Comparison of ENCODE assay signal across 31 mouse cellular contexts in the genomic region with DNA sequence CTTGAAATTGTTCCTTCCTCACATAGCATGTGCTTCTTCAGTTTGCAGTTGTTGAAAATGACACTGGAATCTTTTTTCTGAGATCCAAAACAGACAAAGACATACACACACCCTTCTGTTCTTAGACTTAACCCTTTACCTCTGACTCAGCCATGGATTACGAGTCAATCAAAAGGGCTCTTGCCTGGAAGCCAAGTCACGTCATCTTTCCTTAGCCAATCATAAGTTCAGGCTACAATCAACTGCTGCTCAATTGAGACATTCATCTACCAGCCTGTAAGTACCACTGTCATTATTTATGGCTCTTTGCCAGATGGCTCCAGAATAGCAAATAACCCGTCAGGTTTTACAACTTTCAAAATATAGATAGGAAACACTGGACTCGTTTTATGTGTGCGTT. TPM values are rescaled to one million over a fixed set of nuclear protein-coding genes. Genes with fewer than 3 reads are reported as not detected.
A peak's percentile ranks its signal among the peaks of the same experiment; 100 is the strongest.
DNase-seq lines count a peak whose midpoint lies in the region; ATAC-seq and TF ChIP-seq lines count a peak whose summit lies in the region.
"Had no signal": no experiment of that assay in that cellular context is flagged by ENCODE, and none has a peak within 500 bp of the region (broad histone marks: within the 10 kb centered on the region; RNA-seq: fewer than 3 reads in every experiment).

A gene (minus strand): TSS at position 101 of the 400 bp plus-strand sequence.

- 54% methylated on average over 5 of the region's 5 CpGs for WGBS in intestine, embryonic 15.5 days
- 29% methylated on average over 5 of the region's 5 CpGs for WGBS in intestine, postnatal 0 days
- WGBS in stomach, postnatal 0 days, result 44% methylated on average over 5 of the region's 5 CpGs
- WGBS in midbrain, embryonic 10.5 days, result 85% methylated on average over 5 of the region's 5 CpGs
- WGBS in liver, embryonic 12.5 days (ENCODE audit: insufficient replicate concordance), result 64% methylated on average over 5 of the region's 5 CpGs

- H3K4me2 ChIP-seq in intestine, embryonic 15.5 days (replicated peaks), result no peak within 1 kb of the TSS
- H3K4me2 ChIP-seq in intestine, postnatal 0 days (replicated peaks; ENCODE audit: low read depth), result no peak within 1 kb of the TSS
- no peak within 1 kb of the TSS for H3K4me2 ChIP-seq in stomach, postnatal 0 days (replicated peaks; ENCODE audit: low read depth)
- no peak within 1 kb of the TSS for H3K4me2 ChIP-seq in liver, embryonic 12.5 days
- H3K4me2 ChIP-seq: embryonic facial prominence, embryonic 13.5 days; forebrain, embryonic 12.5 days had no signal

- no peaks in the 10 kb centered on the region for H3K9me3 ChIP-seq in intestine, embryonic 15.5 days
- H3K9me3 ChIP-seq in intestine, postnatal 0 days (ENCODE audit: control insufficient read depth), result no peaks in the 10 kb centered on the region
- H3K9me3 ChIP-seq in stomach, postnatal 0 days (ENCODE audit: control insufficient read depth, low read length), result no peaks in the 10 kb centered on the region
- H3K9me3 ChIP-seq in midbrain, embryonic 10.5 days (replicated peaks), result no peaks in the 10 kb centered on the region
- no peaks in the 10 kb centered on the region for H3K9me3 ChIP-seq in liver, embryonic 12.5 days (replicated peaks)
- H3K9me3 ChIP-seq: embryonic facial prominence, embryonic 13.5 days; forebrain, embryonic 10.5 days; forebrain, embryonic 12.5 days; G1E had no signal

- H3K4me1 ChIP-seq in intestine, embryonic 15.5 days (replicated peaks), result no peaks in the 10 kb centered on the region
- H3K4me1 ChIP-seq in intestine, postnatal 0 days (replicated peaks; ENCODE audit: control insufficient read depth, insufficient read depth, low read length), result no peaks in the 10 kb centered on the region
- H3K4me1 ChIP-seq in stomach, postnatal 0 days (replicated peaks; ENCODE audit: control insufficient read depth, insufficient read depth), result no peaks in the 10 kb centered on the region
- no peaks in the 10 kb centered on the region for H3K4me1 ChIP-seq in midbrain, embryonic 10.5 days
- H3K4me1 ChIP-seq in liver, embryonic 12.5 days, result no peaks in the 10 kb centered on the region
- H3K4me1 ChIP-seq: embryonic facial prominence, embryonic 13.5 days; forebrain, embryonic 10.5 days; forebrain, embryonic 12.5 days had no signal

- H3K27me3 ChIP-seq in intestine, embryonic 15.5 days (replicated peaks), result no peaks in the 10 kb centered on the region
- no peaks in the 10 kb centered on the region for H3K27me3 ChIP-seq in intestine, postnatal 0 days (replicated peaks; ENCODE audit: control insufficient read depth, insufficient read depth, low read length)
- H3K27me3 ChIP-seq in stomach, postnatal 0 days (ENCODE audit: control insufficient read depth, insufficient read depth, low read length), result no peaks in the 10 kb centered on the region
- no peaks in the 10 kb centered on the region for H3K27me3 ChIP-seq in midbrain, embryonic 10.5 days (ENCODE audit: low read depth, poor library complexity, severe bottlenecking)
- no peaks in the 10 kb centered on the region for H3K27me3 ChIP-seq in liver, embryonic 12.5 days (replicated peaks)
- H3K27me3 ChIP-seq: CH12.LX; embryonic facial prominence, embryonic 13.5 days; forebrain, embryonic 12.5 days had no signal

- no peak within 1 kb of the TSS for H3K9ac ChIP-seq in intestine, embryonic 15.5 days
- H3K9ac ChIP-seq in intestine, postnatal 0 days (ENCODE audit: low read depth, low read length), result no peak within 1 kb of the TSS
- H3K9ac ChIP-seq in stomach, postnatal 0 days (ENCODE audit: low read length), result no peak within 1 kb of the TSS
- H3K9ac ChIP-seq in liver, embryonic 12.5 days, result no peak within 1 kb of the TSS
- H3K9ac ChIP-seq: embryonic facial prominence, embryonic 13.5 days; forebrain, embryonic 12.5 days had no signal

- no peak within 1 kb of the TSS for H3K4me3 ChIP-seq in intestine, embryonic 15.5 days (replicated peaks)
- H3K4me3 ChIP-seq in intestine, postnatal 0 days (ENCODE audit: low read depth, low read length), result no peak within 1 kb of the TSS
- no peak within 1 kb of the TSS for H3K4me3 ChIP-seq in stomach, postnatal 0 days (ENCODE audit: low read depth, low read length)
- H3K4me3 ChIP-seq in midbrain, embryonic 10.5 days, result no peak within 1 kb of the TSS
- H3K4me3 ChIP-seq in liver, embryonic 12.5 days, result no peak within 1 kb of the TSS
- H3K4me3 ChIP-seq: embryonic facial prominence, embryonic 13.5 days; forebrain, embryonic 10.5 days; forebrain, embryonic 12.5 days had no signal

- H3K36me3 ChIP-seq in intestine, embryonic 15.5 days, result no peaks in the 10 kb centered on the region
- no peaks in the 10 kb centered on the region for H3K36me3 ChIP-seq in intestine, postnatal 0 days (ENCODE audit: control insufficient read depth, insufficient read depth)
- no peaks in the 10 kb centered on the region for H3K36me3 ChIP-seq in stomach, postnatal 0 days (ENCODE audit: control insufficient read depth, insufficient read depth, low read length)
- no peaks in the 10 kb centered on the region for H3K36me3 ChIP-seq in midbrain, embryonic 10.5 days
- H3K36me3 ChIP-seq in liver, embryonic 12.5 days, result no peaks in the 10 kb centered on the region
- H3K36me3 ChIP-seq: embryonic facial prominence, embryonic 13.5 days; forebrain, embryonic 10.5 days; forebrain, embryonic 12.5 days; G1E had no signal

- DNase-seq in NIH3T3 (ENCODE audit: low read depth), result peak; percentile 44
- peak; percentile 26 for DNase-seq in fat pad, adult 2 months (ENCODE audit: extremely low read depth, low read depth, low spot score)
- DNase-seq in stomach, postnatal 0 days (ENCODE audit: low spot score), result no peak
- DNase-seq in left cerebral cortex, postnatal 14 days (ENCODE audit: low spot score in 2 of 2), result no peak
- no peak for DNase-seq in midbrain, embryonic 10.5 days (ENCODE audit: low spot score)
- DNase-seq: adrenal gland, adult 2 months; adrenal gland, postnatal 10 days; adrenal gland, postnatal 25 days; B cell, adult 2 months; cerebellum, adult 11 months; cerebellum, adult 18-20 months; cerebellum, adult 8-10 months; cerebellum, adult 9-11 months; cerebellum, postnatal 14 days had no signal

- no peak within 1 kb of the TSS for H3K27ac ChIP-seq in intestine, embryonic 15.5 days
- no peak within 1 kb of the TSS for H3K27ac ChIP-seq in intestine, postnatal 0 days (ENCODE audit: low read depth, low read length)
- no peak within 1 kb of the TSS for H3K27ac ChIP-seq in stomach, postnatal 0 days (replicated peaks)
- no peak within 1 kb of the TSS for H3K27ac ChIP-seq in midbrain, embryonic 10.5 days (replicated peaks)
- H3K27ac ChIP-seq in liver, embryonic 12.5 days, result no peak within 1 kb of the TSS
- H3K27ac ChIP-seq: embryonic facial prominence, embryonic 13.5 days; forebrain, embryonic 10.5 days; forebrain, embryonic 12.5 days had no signal

- TF ChIP-seq CTCF in intestine, postnatal 0 days (IDR thresholded peaks at IDR 0.05; ENCODE audit: low read depth), result no peak
- TF ChIP-seq CTCF in stomach, postnatal 0 days (IDR thresholded peaks at IDR 0.05; ENCODE audit: low read depth), result no peak

- peak; percentile 71 for ATAC-seq in intestine, embryonic 15.5 days
- ATAC-seq in intestine, postnatal 0 days, result no peak
- no peak for ATAC-seq in stomach, postnatal 0 days (ENCODE audit: low FRiP score, low TSS enrichment)
- ATAC-seq in liver, embryonic 12.5 days, result no peak
- ATAC-seq: activated CD4-positive, CD25-positive, alpha-beta regulatory T cell, adult 4 months; CD4-positive, CD25-positive, alpha-beta regulatory T cell, adult 4 months; forebrain, embryonic 14.5 days; forebrain, embryonic 16.5 days had no signal

- intact Hi-C loops in left cerebral cortex, postnatal 14 days (cut with DNase I), result no loop called here

- no peak for TF ChIP-seq EP300 in stomach, postnatal 0 days (optimal IDR thresholded peaks at IDR 0.05)

RNA-seq across cellular contexts. Expression of the gene that starts here (rescaled TPM):
- 0.04 TPM in 1 of 2 replicates, not detected in the other for polyA plus RNA-seq in intestine, embryonic 15.5 days (2015; fragmentation: Nextera tagmentation; extraction: Ambion mirVana)
- not detected in 2 replicates for polyA plus RNA-seq in intestine, postnatal 0 days (2015; fragmentation: Nextera tagmentation; extraction: Ambion mirVana)
- polyA plus RNA-seq in stomach, postnatal 0 days (2015; fragmentation: Nextera tagmentation; extraction: Ambion mirVana), result 9.5 and 10.8 TPM in 2 replicates
- total RNA-seq in left cerebral cortex, postnatal 14 days (2021), result not detected
- polyA plus RNA-seq in midbrain, embryonic 10.5 days (2016; fragmentation: Nextera tagmentation; extraction: Ambion mirVana), result not detected in 2 replicates
- polyA plus RNA-seq in liver, embryonic 12.5 days (2016; fragmentation: Nextera tagmentation; extraction: Ambion mirVana), result not detected in 2 replicates
- total RNA-seq: adrenal gland, adult 2 months; adrenal gland, postnatal 10 days; adrenal gland, postnatal 25 days; adrenal gland, postnatal 4 days; CH12.LX had no signal
- polyA plus RNA-seq: activated CD4-positive, CD25-positive, alpha-beta regulatory T cell, adult 4 months; adrenal gland, adult 2 months; brain, embryonic 14.5 days; CD4-positive, CD25-positive, alpha-beta regulatory T cell, adult 4 months; cortical plate, adult 2 months; embryonic facial prominence, embryonic 11.5 days; forebrain, embryonic 10.5 days; forebrain, embryonic 12.5 days; forebrain, embryonic 14.5 days; forebrain, embryonic 16.5 days; frontal cortex, adult 2 months; G1E had no signal

Comparison
In these comparisons a context has a peak if more than half of its experiments do, and no peak if none do; other contexts are left out.
1. RNA of the gene that starts here (polyA plus RNA-seq): 9.5 to 10.8 TPM in stomach, postnatal 0 days; 0.04 TPM in intestine, embryonic 15.5 days, not detected in midbrain, embryonic 10.5 days, not detected in intestine, postnatal 0 days and not detected in liver, embryonic 12.5 days; every median in the first group is over 10 times any median in the second.
2. Peak in ATAC-seq in intestine, embryonic 15.5 days; RNA of the gene not detected or under 1 TPM.
3. DNase-seq: peak in NIH3T3 (single experiment) and fat pad, adult 2 months (single experiment); none in stomach, postnatal 0 days (single experiment), left cerebral cortex, postnatal 14 days (0 of 2) and midbrain, embryonic 10.5 days (single experiment).